Comparison of ENCODE assay signal across 9 mouse cellular contexts in the genomic region with DNA sequence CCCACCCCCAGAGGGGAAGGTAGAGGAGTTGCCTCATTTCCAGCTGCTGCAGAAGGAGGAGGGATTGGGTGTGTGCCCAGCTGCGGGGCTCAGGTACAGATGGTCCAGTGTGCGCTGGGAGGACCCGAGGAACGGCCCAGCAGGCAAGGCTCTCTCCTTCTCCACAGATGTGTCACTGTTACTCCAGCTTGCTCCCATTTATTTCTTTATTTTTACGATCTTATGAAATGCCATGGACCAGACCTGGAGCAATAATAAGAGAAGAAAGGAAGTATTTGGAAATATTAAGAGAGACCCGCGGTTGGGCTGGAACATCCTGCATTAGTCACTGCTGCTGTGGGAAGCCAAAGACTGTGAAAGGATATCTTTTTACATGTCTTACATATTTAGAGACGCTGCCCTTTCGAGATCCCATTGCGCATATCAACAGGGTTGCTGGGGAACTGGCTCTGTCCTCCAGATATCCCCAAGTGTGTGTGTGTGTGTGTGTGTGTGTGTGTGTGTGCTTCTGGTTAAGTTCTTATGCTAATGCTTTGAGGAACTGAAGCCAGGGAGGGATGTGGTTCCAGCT. TPM values are rescaled to one million over a fixed set of nuclear protein-coding genes. Genes with fewer than 3 reads are reported as not detected.
DNase-seq lines count a peak whose midpoint lies in the region; ATAC-seq and TF ChIP-seq lines count a peak whose summit lies in the region.
"Had no signal": no experiment of that assay in that cellular context is flagged by ENCODE, and none has a peak within 500 bp of the region (broad histone marks: within the 10 kb centered on the region; RNA-seq: fewer than 3 reads in every experiment).

No protein-coding gene starts in this region.

- H3K9me3 ChIP-seq in midbrain, embryonic 11.5 days (ENCODE audit: control insufficient read depth, low read length): no peaks in the 10 kb centered on the region
- no peaks in the 10 kb centered on the region for H3K9me3 ChIP-seq in midbrain, embryonic 16.5 days (replicated peaks; ENCODE audit: control insufficient read depth, low read length, poor library complexity, severe bottlenecking)
- H3K9me3 ChIP-seq in embryonic facial prominence, embryonic 13.5 days: no peaks in the 10 kb centered on the region
- no peaks in the 10 kb centered on the region for H3K9me3 ChIP-seq in intestine, embryonic 15.5 days
- H3K9me3 ChIP-seq: midbrain, embryonic 12.5 days had no signal

- H3K36me3 ChIP-seq in midbrain, embryonic 11.5 days (ENCODE audit: control insufficient read depth, insufficient read depth, low read length): no peaks in the 10 kb centered on the region
- no peaks in the 10 kb centered on the region for H3K36me3 ChIP-seq in midbrain, embryonic 16.5 days (ENCODE audit: control insufficient read depth, insufficient read depth, low read length)
- H3K36me3 ChIP-seq in embryonic facial prominence, embryonic 13.5 days: no peaks in the 10 kb centered on the region
- H3K36me3 ChIP-seq in intestine, embryonic 15.5 days: no peaks in the 10 kb centered on the region
- H3K36me3 ChIP-seq in small intestine, adult 2 months (ENCODE audit: control insufficient read depth, insufficient read depth, low read length): no peaks in the 10 kb centered on the region
- H3K36me3 ChIP-seq: midbrain, embryonic 12.5 days had no signal

- H3K4me1 ChIP-seq in midbrain, embryonic 11.5 days (ENCODE audit: control insufficient read depth, insufficient read depth, low read length): no peaks in the 10 kb centered on the region
- H3K4me1 ChIP-seq in midbrain, embryonic 16.5 days (ENCODE audit: control insufficient read depth, insufficient read depth, low read length): no peaks in the 10 kb centered on the region
- peaks cover 28% of the 10 kb centered on the region for H3K4me1 ChIP-seq in embryonic facial prominence, embryonic 13.5 days
- peaks cover 9% of the 10 kb centered on the region for H3K4me1 ChIP-seq in intestine, embryonic 15.5 days (replicated peaks)
- peaks cover 10% of the 10 kb centered on the region for H3K4me1 ChIP-seq in small intestine, adult 2 months (ENCODE audit: control insufficient read depth, insufficient read depth, insufficient read length, low read length)

- H3K27me3 ChIP-seq in midbrain, embryonic 11.5 days (ENCODE audit: control insufficient read depth, insufficient read depth, low read length): no peaks in the 10 kb centered on the region
- H3K27me3 ChIP-seq in midbrain, embryonic 16.5 days (ENCODE audit: control insufficient read depth, insufficient read depth, low read depth, low read length): no peaks in the 10 kb centered on the region
- H3K27me3 ChIP-seq in embryonic facial prominence, embryonic 13.5 days: no peaks in the 10 kb centered on the region
- no peaks in the 10 kb centered on the region for H3K27me3 ChIP-seq in intestine, embryonic 15.5 days (replicated peaks)
- no peaks in the 10 kb centered on the region for H3K27me3 ChIP-seq in small intestine, adult 2 months (ENCODE audit: control insufficient read depth, insufficient read depth, low read length)
- H3K27me3 ChIP-seq: midbrain, embryonic 12.5 days had no signal

- no peak for TF ChIP-seq POLR2A in small intestine, adult 2 months (IDR thresholded peaks at IDR 0.05; ENCODE audit: low read depth, low read length)

- TF ChIP-seq CTCF in small intestine, adult 2 months (IDR thresholded peaks at IDR 0.05; ENCODE audit: extremely low read depth, insufficient read length, insufficient replicate concordance, low read depth, low read length): no peak

- H3K4me3 ChIP-seq in midbrain, embryonic 11.5 days (ENCODE audit: low read depth, low read length): no peak overlapping the region
- no peak overlapping the region for H3K4me3 ChIP-seq in midbrain, embryonic 16.5 days (ENCODE audit: low read depth, low read length)
- H3K4me3 ChIP-seq in embryonic facial prominence, embryonic 13.5 days: no peak overlapping the region
- no peak overlapping the region for H3K4me3 ChIP-seq in intestine, embryonic 15.5 days (replicated peaks)
- H3K4me3 ChIP-seq in small intestine, adult 2 months (ENCODE audit: low read depth, low read length): no peak overlapping the region
- H3K4me3 ChIP-seq: midbrain, embryonic 12.5 days had no signal

- 69% methylated on average over 10 of the region's 10 CpGs for WGBS in midbrain, embryonic 11.5 days
- WGBS in midbrain, embryonic 16.5 days: 55% methylated on average over 10 of the region's 10 CpGs
- WGBS in embryonic facial prominence, embryonic 13.5 days: 34% methylated on average over 10 of the region's 10 CpGs
- 40% methylated on average over 10 of the region's 10 CpGs for WGBS in intestine, embryonic 15.5 days
- 54% methylated on average over 10 of the region's 10 CpGs for WGBS in small intestine, adult 2 months

- ATAC-seq in midbrain, embryonic 11.5 days (ENCODE audit: low FRiP score): peak; percentile 42; the same call in 1 of the 2 replicates
- no peak for ATAC-seq in midbrain, embryonic 16.5 days
- ATAC-seq in embryonic facial prominence, embryonic 13.5 days (ENCODE audit: insufficient number of reproducible peaks, insufficient read depth, low FRiP score, low TSS enrichment, low read depth): 0 out of 2 replicates have a peak, but pooled peaks have one; percentile 22
- ATAC-seq in intestine, embryonic 15.5 days: peak; percentile 52

- no peak overlapping the region for H3K9ac ChIP-seq in midbrain, embryonic 11.5 days (ENCODE audit: low read length)
- no peak overlapping the region for H3K9ac ChIP-seq in midbrain, embryonic 16.5 days (ENCODE audit: low read depth, low read length)
- H3K9ac ChIP-seq in embryonic facial prominence, embryonic 13.5 days: no peak overlapping the region
- H3K9ac ChIP-seq in intestine, embryonic 15.5 days: no peak overlapping the region
- H3K9ac ChIP-seq: midbrain, embryonic 12.5 days had no signal

- H3K27ac ChIP-seq in midbrain, embryonic 11.5 days (ENCODE audit: low read depth, low read length): no peak overlapping the region
- no peak overlapping the region for H3K27ac ChIP-seq in midbrain, embryonic 16.5 days (ENCODE audit: low read length)
- peak overlapping the region; percentile 83 for H3K27ac ChIP-seq in embryonic facial prominence, embryonic 13.5 days
- peak overlapping the region; percentile 14; the same call in 1 of the 2 replicates for H3K27ac ChIP-seq in intestine, embryonic 15.5 days
- H3K27ac ChIP-seq in small intestine, adult 2 months (ENCODE audit: insufficient read depth, low read depth, low read length): peak overlapping the region; percentile 21; the same call in 1 of the 2 replicates
- H3K27ac ChIP-seq: midbrain, embryonic 12.5 days had no signal

- DNase-seq in midbrain, embryonic 11.5 days (ENCODE audit: low spot score, missing footprints): no peak
- no peak for DNase-seq in cerebellum, postnatal 4 days (ENCODE audit: low spot score in 2 of 2)
- DNase-seq in spleen, postnatal 10 days (ENCODE audit: low spot score in 2 of 2): no peak
- DNase-seq in layer of hippocampus, postnatal 36 days: no peak

- H3K4me2 ChIP-seq in midbrain, embryonic 11.5 days: no peak overlapping the region
- H3K4me2 ChIP-seq in midbrain, embryonic 16.5 days (ENCODE audit: low read length): no peak overlapping the region
- H3K4me2 ChIP-seq in embryonic facial prominence, embryonic 13.5 days: peak overlapping the region; percentile 37
- H3K4me2 ChIP-seq in intestine, embryonic 15.5 days (replicated peaks): peak overlapping the region; percentile 22; the same call in 1 of the 2 replicates
- H3K4me2 ChIP-seq: midbrain, embryonic 12.5 days had no signal

RNA-seq across cellular contexts. Expression of a gene that starts 58.9 kb away (rescaled TPM):
- 40.5 and 42.1 TPM in 2 replicates for polyA plus RNA-seq in midbrain, embryonic 11.5 days (2014; fragmentation: Nextera tagmentation; extraction: Ambion mirVana)
- polyA plus RNA-seq in midbrain, embryonic 16.5 days (2015; fragmentation: Nextera tagmentation; extraction: Ambion mirVana): 20.8 and 24.5 TPM in 2 replicates
- polyA plus RNA-seq in embryonic facial prominence, embryonic 13.5 days (2015; fragmentation: Nextera tagmentation; extraction: Ambion mirVana): 25.6 and 26.8 TPM in 2 replicates
- 12.4 and 16.5 TPM in 2 replicates for polyA plus RNA-seq in intestine, embryonic 15.5 days (2015; fragmentation: Nextera tagmentation; extraction: Ambion mirVana)
- polyA plus RNA-seq in small intestine, adult 2 months (2012; rRNA removed): 0.42 and 0.63 TPM in 2 replicates
- total RNA-seq in layer of hippocampus, postnatal 36 days (2021): 10 to 100 TPM; 33.3 to 34.5 TPM

Comparison
In these comparisons a context has a peak if more than half of its experiments do, and no peak if none do; other contexts are left out.
1. H3K27ac ChIP-seq: peak in embryonic facial prominence, embryonic 13.5 days (single experiment), intestine, embryonic 15.5 days (single experiment) and small intestine, adult 2 months (single experiment); none in midbrain, embryonic 11.5 days (single experiment) and midbrain, embryonic 16.5 days (single experiment).
2. H3K4me2 ChIP-seq: peak in embryonic facial prominence, embryonic 13.5 days (single experiment) and intestine, embryonic 15.5 days (single experiment); none in midbrain, embryonic 11.5 days (single experiment) and midbrain, embryonic 16.5 days (single experiment).